Mouse (Mus musculus) thymus, adult 2 months (tissue): ENCODE measurements around the gene Zfp668.

Experiments
- CTCF ChIP-seq: fragments of 200-500 bp; IDR thresholded peaks from 2 replicates; pipeline ENCODE4 v1.5.1; 2012; ENCODE audit warnings: mild to moderate bottlenecking, control low read depth, low read length, moderate library complexity, borderline replicate concordance; ENCODE audit not compliant: control insufficient read depth, poor library complexity, insufficient read depth; ENCODE audit errors: extremely low read depth
- POLR2A ChIP-seq: fragments of 200-500 bp; IDR thresholded peaks from 2 replicates; pipeline ENCODE4 v1.6.1; 2012; ENCODE audit warnings: mild to moderate bottlenecking, low read length, control low read depth, moderate library complexity; ENCODE audit not compliant: control insufficient read depth, poor library complexity, insufficient read depth; ENCODE audit errors: extremely low read depth

GRCm38 (mm10) chr7:127813821-127814220, 62.8 kb downstream of the Zfp668 start:
- TF ChIP-seq POLR2A (no peak), CTCF (no peak)
